Mouse (Mus musculus): ENCODE data around the gene Enpp6. TPM values are rescaled to one million over a fixed set of nuclear protein-coding genes. Genes with fewer than 3 reads are reported as not detected.

Enpp6 gene
- polyA plus RNA-seq, 1 experiment, result not detected

- H3K79me2 ChIP-seq (ENCODE audit: control insufficient read depth, insufficient read depth), result no peaks in the 10 kb centered on the region
- no peak overlapping the region for H3K4me2 ChIP-seq (ENCODE audit: low read depth)
- no peaks in the 10 kb centered on the region for H3K36me3 ChIP-seq (ENCODE audit: control insufficient read depth, insufficient read depth)
- TF ChIP-seq REST (IDR thresholded peaks at IDR 0.05; ENCODE audit: insufficient read depth, insufficient read length) (no peak), MYOD1 (IDR thresholded peaks at IDR 0.05; ENCODE audit: control insufficient read depth in 1 of 3, insufficient read length in 2 of 3, low read depth in 2 of 3) (no peak), POLR2AphosphoS2 (IDR thresholded peaks at IDR 0.05; ENCODE audit: insufficient read length, low read depth) (no peak), TCF3 (IDR thresholded peaks at IDR 0.05; ENCODE audit: insufficient read length, low read depth) (no peak), E2F4 (IDR thresholded peaks at IDR 0.05; ENCODE audit: insufficient read depth) (no peak), MAX (IDR thresholded peaks at IDR 0.05; ENCODE audit: low read depth) (no peak), CEBPB (IDR thresholded peaks at IDR 0.05; ENCODE audit: insufficient read depth, poor library complexity, severe bottlenecking) (no peak), USF1 (IDR thresholded peaks at IDR 0.05; ENCODE audit: low read depth) (no peak), TCF12 (IDR thresholded peaks at IDR 0.05; ENCODE audit: insufficient read depth, poor library complexity, severe bottlenecking) (no peak)
- no peaks in the 10 kb centered on the region for H3K27me3 ChIP-seq (ENCODE audit: control insufficient read depth, insufficient read depth, insufficient read length)
- no peak overlapping the region for H3K4me3 ChIP-seq
- H3ac ChIP-seq (ENCODE audit: control insufficient read depth, insufficient read length), result no peak overlapping the region
Measured at GRCm38 (mm10) chr8:47105617-47106016, 118.9 kb downstream of the Enpp6 start.

- Histone ChIP-seq H3ac (ENCODE audit: control insufficient read depth, insufficient read length) (no peak overlapping the region), H3K79me2 (ENCODE audit: control insufficient read depth, insufficient read depth) (no peaks in the 10 kb centered on the region), H3K4me2 (ENCODE audit: low read depth) (no peak overlapping the region), H3K27me3 (ENCODE audit: control insufficient read depth, insufficient read depth, insufficient read length) (no peaks in the 10 kb centered on the region), H3K4me3 (no peak overlapping the region), H3K36me3 (ENCODE audit: control insufficient read depth, insufficient read depth) (no peaks in the 10 kb centered on the region)
- TF ChIP-seq REST (IDR thresholded peaks at IDR 0.05; ENCODE audit: insufficient read depth, insufficient read length), result no peak
- TF ChIP-seq POLR2A (IDR thresholded peaks at IDR 0.05; ENCODE audit: insufficient read length, low read depth), result no peak
- TF ChIP-seq MYOG (IDR thresholded peaks at IDR 0.05; ENCODE audit: control insufficient read depth in 1 of 3, insufficient read depth in 1 of 3, insufficient read length in 2 of 3, low read depth in 2 of 3), result no peak
- no peak for TF ChIP-seq E2F4 (IDR thresholded peaks at IDR 0.05; ENCODE audit: insufficient read depth)
- no peak for TF ChIP-seq SRF (IDR thresholded peaks at IDR 0.05; ENCODE audit: control insufficient read depth, insufficient read length, low read depth)
- no peak for TF ChIP-seq TCF3 (IDR thresholded peaks at IDR 0.05; ENCODE audit: insufficient read length, low read depth)
- no peak for TF ChIP-seq TCF12 (IDR thresholded peaks at IDR 0.05; ENCODE audit: insufficient read depth, poor library complexity, severe bottlenecking)
- no peak for TF ChIP-seq CEBPB (IDR thresholded peaks at IDR 0.05; ENCODE audit: insufficient read depth, poor library complexity, severe bottlenecking)
- TF ChIP-seq MYOD1 (IDR thresholded peaks at IDR 0.05; ENCODE audit: control insufficient read depth in 1 of 3, insufficient read length in 2 of 3, low read depth in 2 of 3), result no peak
- no peak for TF ChIP-seq USF1 (IDR thresholded peaks at IDR 0.05; ENCODE audit: low read depth)
- no peak for TF ChIP-seq POLR2AphosphoS2 (IDR thresholded peaks at IDR 0.05; ENCODE audit: insufficient read length, low read depth)
- TF ChIP-seq MAX (IDR thresholded peaks at IDR 0.05; ENCODE audit: low read depth), result no peak
Measured at GRCm38 (mm10) chr8:47114133-47114796, 127.6 kb downstream of the Enpp6 start.

- TF ChIP-seq CEBPB (IDR thresholded peaks at IDR 0.05; ENCODE audit: insufficient read depth, poor library complexity, severe bottlenecking) (no peak), POLR2A (IDR thresholded peaks at IDR 0.05; ENCODE audit: insufficient read length, low read depth) (no peak), MAX (IDR thresholded peaks at IDR 0.05; ENCODE audit: low read depth) (no peak), TCF12 (IDR thresholded peaks at IDR 0.05; ENCODE audit: insufficient read depth, poor library complexity, severe bottlenecking) (no peak), USF1 (IDR thresholded peaks at IDR 0.05; ENCODE audit: low read depth) (no peak), MYOG (IDR thresholded peaks at IDR 0.05; ENCODE audit: control insufficient read depth in 1 of 3, insufficient read depth in 1 of 3, insufficient read length in 2 of 3, low read depth in 2 of 3) (no peak), REST (IDR thresholded peaks at IDR 0.05; ENCODE audit: insufficient read depth, insufficient read length) (no peak), TCF3 (IDR thresholded peaks at IDR 0.05; ENCODE audit: insufficient read length, low read depth) (no peak), E2F4 (IDR thresholded peaks at IDR 0.05; ENCODE audit: insufficient read depth) (no peak), SRF (IDR thresholded peaks at IDR 0.05; ENCODE audit: control insufficient read depth, insufficient read length, low read depth) (no peak), MYOD1 (IDR thresholded peaks at IDR 0.05; ENCODE audit: control insufficient read depth in 1 of 3, insufficient read length in 2 of 3, low read depth in 2 of 3) (no peak), POLR2AphosphoS2 (IDR thresholded peaks at IDR 0.05; ENCODE audit: insufficient read length, low read depth) (no peak)
- Histone ChIP-seq H3K79me2 (ENCODE audit: control insufficient read depth, insufficient read depth) (no peaks in the 10 kb centered on the region), H3K4me3 (no peak overlapping the region), H3K4me2 (ENCODE audit: low read depth) (no peak overlapping the region), H3K36me3 (ENCODE audit: control insufficient read depth, insufficient read depth) (no peaks in the 10 kb centered on the region), H3ac (ENCODE audit: control insufficient read depth, insufficient read length) (no peak overlapping the region), H3K27me3 (ENCODE audit: control insufficient read depth, insufficient read depth, insufficient read length) (no peaks in the 10 kb centered on the region)
Measured at GRCm38 (mm10) chr8:47117336-47117735, 130.6 kb downstream of the Enpp6 start.

- no peak overlapping the region for H3ac ChIP-seq (ENCODE audit: control insufficient read depth, insufficient read length)
- H3K4me3 ChIP-seq, result no peak overlapping the region
- no peaks in the 10 kb centered on the region for H3K79me2 ChIP-seq (ENCODE audit: control insufficient read depth, insufficient read depth)
- H3K27me3 ChIP-seq (ENCODE audit: control insufficient read depth, insufficient read depth, insufficient read length), result no peaks in the 10 kb centered on the region
- no peaks in the 10 kb centered on the region for H3K36me3 ChIP-seq (ENCODE audit: control insufficient read depth, insufficient read depth)
- TF ChIP-seq SRF (IDR thresholded peaks at IDR 0.05; ENCODE audit: control insufficient read depth, insufficient read length, low read depth) (no peak), MAX (IDR thresholded peaks at IDR 0.05; ENCODE audit: low read depth) (no peak), TCF3 (IDR thresholded peaks at IDR 0.05; ENCODE audit: insufficient read length, low read depth) (no peak), MYOD1 (IDR thresholded peaks at IDR 0.05; ENCODE audit: control insufficient read depth in 1 of 3, insufficient read length in 2 of 3, low read depth in 2 of 3) (no peak), POLR2AphosphoS2 (IDR thresholded peaks at IDR 0.05; ENCODE audit: insufficient read length, low read depth) (no peak), CEBPB (IDR thresholded peaks at IDR 0.05; ENCODE audit: insufficient read depth, poor library complexity, severe bottlenecking) (no peak), MYOG (IDR thresholded peaks at IDR 0.05; ENCODE audit: control insufficient read depth in 1 of 3, insufficient read depth in 1 of 3, insufficient read length in 2 of 3, low read depth in 2 of 3) (no peak), POLR2A (IDR thresholded peaks at IDR 0.05; ENCODE audit: insufficient read length, low read depth) (no peak), REST (IDR thresholded peaks at IDR 0.05; ENCODE audit: insufficient read depth, insufficient read length) (no peak), TCF12 (IDR thresholded peaks at IDR 0.05; ENCODE audit: insufficient read depth, poor library complexity, severe bottlenecking) (no peak)
- H3K4me2 ChIP-seq (ENCODE audit: low read depth), result no peak overlapping the region
Measured at GRCm38 (mm10) chr8:47119895-47120294, 133.2 kb downstream of the Enpp6 start.

All from myocyte (in vitro differentiated cells).